Mouse (Mus musculus) lung, adult 2 months (tissue): ENCODE results near the gene Cacna2d3.

Experiments
- CTCF ChIP-seq: fragments of 200-500 bp; IDR thresholded peaks from 2 replicates; pipeline ENCODE4 v1.5.1; 2011; ENCODE audit warnings: mild to moderate bottlenecking, low read length, control low read depth; ENCODE audit not compliant: insufficient read depth
- POLR2A ChIP-seq: fragments of 200-500 bp; IDR thresholded peaks from 2 replicates; pipeline ENCODE4 v1.6.1; 2011; ENCODE audit warnings: low read depth, mild to moderate bottlenecking, control low read depth, low read length, borderline replicate concordance; ENCODE audit errors: extremely low read depth

DNA sequence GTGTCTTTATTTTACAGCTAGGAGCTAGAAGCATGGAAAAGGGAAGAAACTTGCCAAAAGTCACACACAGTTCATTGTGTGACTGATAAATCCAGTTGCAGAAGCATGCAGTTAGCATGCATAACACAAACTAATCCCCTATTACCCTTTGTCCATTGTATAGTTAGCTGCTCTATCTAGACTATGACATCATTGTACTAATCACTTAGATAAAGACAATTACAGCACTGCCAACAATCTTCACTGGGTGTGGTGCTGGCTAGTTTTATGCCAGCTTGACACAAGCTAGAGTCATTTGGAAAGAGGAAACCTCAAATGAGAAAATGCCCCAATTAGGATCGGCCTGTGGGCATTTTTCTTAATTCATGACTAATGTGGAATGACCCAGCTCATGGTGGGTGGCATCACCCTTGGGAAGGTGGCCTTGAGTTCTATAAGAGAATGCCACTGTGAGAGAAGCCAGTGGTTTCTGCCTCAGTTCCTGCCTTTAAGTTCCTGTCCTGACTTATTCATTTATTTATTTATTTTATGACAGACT lies 689.7 kb downstream of the Cacna2d3 start:
- TF ChIP-seq CTCF (no peak), POLR2A (no peak)
